Mouse (Mus musculus) megakaryocyte, embryonic 14.5 days (primary cell): ENCODE measurements at regions not wholly inside any gene's neighbourhood (a gene's known extent, or its start where the extent isn't known, plus 50 kb on each side); places are given as distances from the start of the nearest gene placed in this dataset.

Experiments used
- H3K27me3 ChIP-seq: replicated peaks from 2 replicates; pipeline ENCODE3; 2012; ENCODE audit warnings: inconsistent platforms
- H3K36me3 ChIP-seq: replicated peaks from 2 replicates; pipeline ENCODE3; 2012; ENCODE audit warnings: low read length, inconsistent platforms, mixed read lengths
- H3K4me1 ChIP-seq: 2 replicates; pipeline ENCODE4 v1.6.1; 2012; ENCODE audit warnings: inconsistent platforms
- H3K4me3 ChIP-seq: replicated peaks from 2 replicates; pipeline ENCODE3; 2012; ENCODE audit warnings: moderate library complexity, mild to moderate bottlenecking, inconsistent platforms
- H3K9me3 ChIP-seq: 2 replicates; pipeline ENCODE4 v1.6.1; 2012; ENCODE audit warnings: inconsistent platforms
- FLI1 ChIP-seq: IDR thresholded peaks from 2 replicates; pipeline ENCODE4 v1.6.1; 2012; ENCODE audit warnings: low read length, inconsistent platforms, mixed read lengths
- GATA1 ChIP-seq: IDR thresholded peaks from 3 replicates; pipeline ENCODE4 v1.6.1; 2012; ENCODE audit warnings: mixed read lengths, low read length, inconsistent platforms, borderline replicate concordance

- Histone ChIP-seq H3K27me3 (no peaks in the 10 kb centered on the region), H3K4me1 (peaks cover 99% of the 10 kb centered on the region), H3K9me3 (no peaks in the 10 kb centered on the region), H3K36me3 (peaks cover 39% of the 10 kb centered on the region), H3K4me3 (peak overlapping the region; percentile 90)
- no peak for TF ChIP-seq FLI1
- no peak for TF ChIP-seq GATA1
Observed at GRCm38 (mm10) chr16:29977711-29978110, 86.5 kb upstream of the Hes1 start.

DNA sequence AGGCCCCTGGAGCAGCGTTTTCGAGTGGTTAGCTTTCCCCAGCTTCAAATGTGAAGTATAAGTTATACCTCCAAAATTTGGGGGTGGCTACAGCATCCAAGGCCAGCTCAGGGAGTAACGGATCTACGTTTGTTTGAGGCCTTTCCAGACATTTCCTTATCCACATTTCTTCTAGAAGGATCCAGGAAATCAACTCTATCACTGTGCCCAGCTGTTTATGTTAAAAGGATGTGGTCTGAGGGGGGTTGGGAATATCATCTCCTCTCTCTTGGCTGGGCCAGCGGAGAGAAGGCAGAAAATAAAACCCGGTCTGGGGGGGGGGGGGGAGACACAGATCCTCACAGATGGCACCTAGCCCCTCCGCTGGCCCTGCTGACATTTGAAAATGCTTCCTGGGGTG is 85.1 kb upstream of the Hes1 start:
- Histone ChIP-seq H3K27me3 (no peaks in the 10 kb centered on the region), H3K9me3 (no peaks in the 10 kb centered on the region), H3K36me3 (peaks cover 25% of the 10 kb centered on the region), H3K4me3 (peak overlapping the region; percentile 90), H3K4me1 (peaks cover 100% of the 10 kb centered on the region)
- no peak for TF ChIP-seq GATA1
- TF ChIP-seq FLI1: no peak

DNA sequence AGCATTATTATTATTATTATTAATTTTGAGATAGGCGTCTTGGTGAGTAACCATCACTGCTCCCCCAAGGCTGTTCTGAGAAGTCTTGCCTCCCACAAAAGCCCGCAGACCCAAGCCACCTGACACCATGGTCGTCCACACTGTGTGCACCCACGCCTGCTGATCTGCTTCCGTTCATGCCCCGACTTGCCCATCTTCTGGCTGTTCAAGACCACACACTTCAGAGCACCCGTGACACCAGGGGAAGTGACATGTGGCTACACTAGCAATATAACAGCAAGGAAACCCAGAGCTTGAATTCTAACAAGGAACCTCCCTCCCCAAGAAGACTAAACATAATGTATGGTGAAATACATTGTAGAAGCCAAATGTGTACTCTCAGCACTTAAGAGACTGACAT is 82.6 kb upstream of the Hes1 start:
- H3K27me3 ChIP-seq: no peaks in the 10 kb centered on the region

DNA sequence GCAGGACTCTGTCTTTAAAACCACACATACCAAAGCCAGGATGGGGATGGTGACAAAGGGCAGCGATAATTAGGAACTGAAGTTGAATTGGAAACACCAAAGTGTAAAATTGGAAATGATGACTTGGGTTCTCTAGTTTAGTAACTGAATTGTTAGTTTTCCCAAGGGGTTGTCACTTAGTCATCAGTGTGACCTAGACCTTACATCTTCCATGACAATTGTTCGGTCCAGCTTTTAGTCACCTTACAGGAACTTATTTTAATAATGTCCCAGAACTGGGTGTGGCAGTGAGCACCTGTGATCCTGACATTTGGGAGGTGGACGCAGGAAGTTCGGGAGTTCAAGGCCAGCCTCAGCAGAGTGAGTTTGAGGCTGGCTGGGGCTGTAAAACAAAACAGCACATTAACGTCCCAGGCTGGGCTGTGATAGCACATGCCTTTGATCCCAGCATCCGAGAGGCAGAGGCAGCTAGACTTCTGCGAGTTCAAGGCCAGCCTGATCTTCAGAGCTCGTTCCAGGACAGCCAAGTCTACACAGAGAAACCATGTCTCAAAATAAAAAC is 81.9 kb upstream of the Hes1 start:
- TF ChIP-seq GATA1 (no peak), FLI1 (no peak)
- Histone ChIP-seq H3K4me3 (no peak overlapping the region), H3K9me3 (peaks cover 10% of the 10 kb centered on the region), H3K4me1 (peaks cover 88% of the 10 kb centered on the region), H3K36me3 (peaks cover 13% of the 10 kb centered on the region), H3K27me3 (no peaks in the 10 kb centered on the region)

More for the DNA sequence above, 82.6 kb upstream of the Hes1 start:
- H3K9me3 ChIP-seq: peaks cover 5% of the 10 kb centered on the region
- no peak overlapping the region for H3K4me3 ChIP-seq
- TF ChIP-seq FLI1: no peak
- no peak for TF ChIP-seq GATA1
- peaks cover 11% of the 10 kb centered on the region for H3K36me3 ChIP-seq
- peaks cover 95% of the 10 kb centered on the region for H3K4me1 ChIP-seq

DNA sequence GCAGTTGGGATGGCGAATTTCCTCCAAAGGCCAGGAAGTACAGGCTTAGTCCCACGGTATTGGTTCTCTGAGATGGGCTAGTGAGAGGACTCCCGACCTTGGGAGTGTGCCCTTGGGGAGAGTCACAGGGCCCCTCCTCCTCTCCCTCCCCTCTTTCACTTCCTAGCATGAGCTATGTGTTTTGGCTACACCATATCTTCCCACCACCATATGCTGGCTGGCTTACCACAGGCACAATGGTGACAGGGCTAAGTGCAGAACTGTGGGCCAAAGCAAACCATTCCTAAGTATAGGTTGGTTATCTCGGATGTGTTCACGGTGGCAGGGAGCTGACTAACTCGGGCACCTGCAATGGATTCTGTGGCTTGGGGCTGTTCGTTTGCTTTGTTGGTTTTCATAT is 81.0 kb upstream of the Hes1 start:
- Histone ChIP-seq H3K27me3 (no peaks in the 10 kb centered on the region), H3K4me3 (peak overlapping the region; percentile 66), H3K36me3 (peaks cover 13% of the 10 kb centered on the region), H3K4me1 (peaks cover 85% of the 10 kb centered on the region), H3K9me3 (peaks cover 10% of the 10 kb centered on the region)
- TF ChIP-seq FLI1 (no peak), GATA1 (peak; percentile 57; the same call in 2 of the 3 replicates)

GRCm38 (mm10) chr16:29985126-29985931 is 78.9 kb upstream of the Hes1 start:
- peaks cover 78% of the 10 kb centered on the region for H3K4me1 ChIP-seq
- H3K9me3 ChIP-seq: peaks cover 10% of the 10 kb centered on the region
- H3K36me3 ChIP-seq: peaks cover 10% of the 10 kb centered on the region
- no peaks in the 10 kb centered on the region for H3K27me3 ChIP-seq
- no peak overlapping the region for H3K4me3 ChIP-seq
- no peak for TF ChIP-seq FLI1
- TF ChIP-seq GATA1: no peak

GRCm38 (mm10) chr16:29987595-29987994 is 76.6 kb upstream of the Hes1 start:
- Histone ChIP-seq H3K4me1 (peaks cover 72% of the 10 kb centered on the region), H3K27me3 (no peaks in the 10 kb centered on the region), H3K4me3 (no peak overlapping the region), H3K9me3 (peaks cover 10% of the 10 kb centered on the region), H3K36me3 (peaks cover 10% of the 10 kb centered on the region)
- no peak for TF ChIP-seq FLI1
- no peak for TF ChIP-seq GATA1

- H3K4me3 ChIP-seq: no peak overlapping the region
- H3K4me1 ChIP-seq: peaks cover 72% of the 10 kb centered on the region
- peaks cover 10% of the 10 kb centered on the region for H3K9me3 ChIP-seq
- TF ChIP-seq GATA1: no peak
- TF ChIP-seq FLI1: no peak
- no peaks in the 10 kb centered on the region for H3K27me3 ChIP-seq
- peaks cover 10% of the 10 kb centered on the region for H3K36me3 ChIP-seq
Observed at GRCm38 (mm10) chr16:29987999-29988398, 76.2 kb upstream of the Hes1 start.

DNA sequence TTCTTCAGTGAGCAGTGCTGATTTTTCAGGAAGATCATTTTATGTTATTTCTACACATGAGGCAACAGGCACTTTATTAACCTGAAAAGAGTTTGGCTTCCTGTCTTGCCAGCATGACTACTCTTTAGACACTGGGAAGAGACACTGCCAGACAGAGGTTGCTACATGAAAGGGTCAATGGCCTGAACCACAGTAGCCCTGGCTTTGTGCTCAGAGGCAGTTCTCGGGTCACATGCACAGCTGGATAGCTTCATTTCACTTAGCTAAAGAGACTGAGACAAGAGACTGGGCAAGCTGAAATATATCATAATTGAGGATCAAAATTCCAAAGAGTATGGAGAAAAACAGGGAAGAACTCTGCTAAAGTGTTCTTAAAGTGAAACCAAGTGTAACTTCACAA is 74.9 kb upstream of the Hes1 start:
- Histone ChIP-seq H3K9me3 (peaks cover 10% of the 10 kb centered on the region), H3K4me3 (no peak overlapping the region), H3K36me3 (peaks cover 10% of the 10 kb centered on the region), H3K4me1 (peaks cover 67% of the 10 kb centered on the region), H3K27me3 (no peaks in the 10 kb centered on the region)
- no peak for TF ChIP-seq FLI1
- TF ChIP-seq GATA1: no peak

DNA sequence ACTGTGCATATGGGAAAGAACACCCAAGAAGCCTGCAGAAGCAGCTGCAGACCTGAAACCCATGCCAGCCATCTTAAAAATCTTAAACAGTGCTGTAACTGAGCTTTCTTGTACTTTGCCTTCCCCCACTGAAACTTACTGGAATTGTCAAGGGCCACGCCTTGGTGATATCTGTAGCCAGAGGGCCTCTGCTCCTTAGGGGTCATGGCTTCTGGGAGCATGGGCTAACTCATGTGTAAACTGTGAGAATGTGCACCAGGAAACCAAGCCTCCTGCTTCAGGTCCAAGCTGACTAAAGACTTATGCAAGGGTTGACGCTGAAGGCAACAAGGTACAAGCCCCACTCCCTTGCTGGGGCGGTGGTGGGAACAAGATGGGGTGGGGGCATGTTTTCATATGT is 73.8 kb upstream of the Hes1 start:
- Histone ChIP-seq H3K36me3 (peaks cover 10% of the 10 kb centered on the region), H3K9me3 (peaks cover 10% of the 10 kb centered on the region), H3K4me3 (peak overlapping the region; percentile 5), H3K4me1 (peaks cover 68% of the 10 kb centered on the region), H3K27me3 (no peaks in the 10 kb centered on the region)
- TF ChIP-seq GATA1: no peak
- TF ChIP-seq FLI1: no peak
